Mouse (Mus musculus): ENCODE data around the gene Ogg1. TPM values are rescaled to one million over a fixed set of nuclear protein-coding genes. Genes with fewer than 3 reads are reported as not detected.
A peak's percentile ranks its signal among the peaks of the same experiment; 100 is the strongest.

Ogg1 gene
- polyA plus RNA-seq, 1 experiment, result 13.7 TPM

DNA sequence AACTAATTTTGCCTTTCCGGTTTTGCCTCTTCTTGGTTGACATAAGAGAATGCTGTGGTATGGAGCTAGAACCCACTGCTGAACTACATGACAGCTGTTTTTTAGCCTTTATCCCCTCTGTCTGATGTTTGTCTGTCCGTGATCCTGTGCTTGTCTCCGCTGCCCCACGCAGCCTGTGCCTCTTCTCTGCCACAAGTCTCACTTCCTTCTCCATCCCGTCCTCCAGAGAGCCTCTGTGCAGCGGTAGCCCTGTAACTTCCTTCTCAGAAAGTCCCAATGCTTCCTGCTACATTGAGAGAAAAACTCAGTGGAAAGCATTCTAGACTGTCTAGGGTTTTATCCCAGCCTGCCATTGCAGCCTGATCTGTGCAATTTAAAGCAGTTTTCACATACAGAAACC, 52.5 kb downstream of the Ogg1 start:
- peak overlapping the region; percentile 84; the same call in 1 of the 2 replicates for H3K4me3 ChIP-seq (ENCODE audit: insufficient read depth, low read length)

DNA sequence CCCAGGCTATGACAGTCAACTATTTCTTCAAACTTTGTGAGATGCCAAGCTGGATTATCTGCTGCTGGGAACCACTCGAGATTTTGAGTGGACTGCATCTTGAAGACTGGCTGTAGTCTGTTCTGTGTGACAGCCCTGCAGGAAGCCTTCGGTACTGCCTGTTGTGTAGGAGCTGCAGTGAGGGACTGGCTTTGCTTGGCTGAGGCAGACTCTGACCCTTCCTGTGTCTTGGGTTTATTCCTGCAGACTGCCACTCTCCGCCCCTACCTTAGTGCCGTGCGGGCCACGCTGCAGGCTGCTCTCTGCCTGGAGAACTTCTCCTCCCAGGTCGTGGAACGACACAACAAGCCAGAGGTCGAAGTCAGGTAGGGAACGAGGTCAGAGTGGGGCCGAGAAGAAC, 53.7 kb downstream of the Ogg1 start:
- TF ChIP-seq CTCF (IDR thresholded peaks at IDR 0.05; ENCODE audit: extremely low read depth, insufficient read depth, low read length) (no peak), POLR2A (IDR thresholded peaks at IDR 0.05; ENCODE audit: extremely low read depth, insufficient read depth, low read length) (no peak)
- peaks cover 6% of the 10 kb centered on the region for H3K4me1 ChIP-seq (ENCODE audit: control insufficient read depth, insufficient read depth, low read length)
- H3K27ac ChIP-seq (ENCODE audit: insufficient read depth, low read length), result no peak overlapping the region
- no peak overlapping the region for H3K4me3 ChIP-seq (ENCODE audit: insufficient read depth, low read length)

More for the DNA sequence above, 52.5 kb downstream of the Ogg1 start:
- Histone ChIP-seq H3K4me1 (ENCODE audit: control insufficient read depth, insufficient read depth, low read length) (peaks cover 6% of the 10 kb centered on the region), H3K27ac (ENCODE audit: insufficient read depth, low read length) (no peak overlapping the region)
- no peak for TF ChIP-seq POLR2A (IDR thresholded peaks at IDR 0.05; ENCODE audit: extremely low read depth, insufficient read depth, low read length)
- TF ChIP-seq CTCF (IDR thresholded peaks at IDR 0.05; ENCODE audit: extremely low read depth, insufficient read depth, low read length), result no peak

DNA sequence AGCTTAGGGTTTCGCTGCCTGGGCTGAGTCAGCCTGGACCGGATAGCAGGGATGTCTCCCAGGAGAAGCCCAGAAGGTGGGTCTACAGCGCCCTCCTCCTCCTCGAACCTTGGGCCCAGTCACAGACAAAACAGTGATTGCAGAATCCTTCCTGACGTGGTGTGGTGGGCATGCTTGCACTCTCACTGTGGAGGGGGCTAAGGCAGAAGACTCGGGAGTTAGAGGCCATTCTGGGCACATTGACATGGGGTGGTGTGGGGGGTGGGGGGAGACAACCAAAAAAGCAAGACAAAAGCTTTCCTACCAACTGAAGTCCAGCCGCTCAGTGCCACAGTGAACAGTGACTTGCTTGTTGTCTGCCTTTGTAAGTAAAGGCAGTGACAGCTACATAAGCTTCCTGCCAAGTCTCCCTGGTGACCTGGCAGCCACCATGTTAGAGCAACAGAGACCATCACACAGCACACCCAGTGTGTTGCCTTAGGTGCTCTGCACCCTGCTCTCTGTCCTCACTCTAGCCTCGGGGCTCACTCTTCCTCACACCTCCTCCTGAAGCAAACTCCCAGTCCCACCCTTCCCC, 57.7 kb downstream of the Ogg1 start:
- H3K4me1 ChIP-seq (ENCODE audit: control insufficient read depth, insufficient read depth, low read length), result no peaks in the 10 kb centered on the region; the same call in 1 of the 2 replicates
- TF ChIP-seq CTCF (IDR thresholded peaks at IDR 0.05; ENCODE audit: extremely low read depth, insufficient read depth, low read length), result no peak
- no peak for TF ChIP-seq POLR2A (IDR thresholded peaks at IDR 0.05; ENCODE audit: extremely low read depth, insufficient read depth, low read length)
- no peak overlapping the region for H3K4me3 ChIP-seq (ENCODE audit: insufficient read depth, low read length)
- peak overlapping the region; percentile 50 for H3K27ac ChIP-seq (ENCODE audit: insufficient read depth, low read length)

Other genes starting within 250 kb of the Ogg1 start
- 53.2 and 56.8 TPM in 2 replicates for gene Setd5, start 249.6 kb upstream of the Ogg1 start, polyA plus RNA-seq (2012; rRNA removed)
- 58.6 and 61.5 TPM in 2 replicates for gene Lhfpl4, start 131.6 kb upstream of the Ogg1 start, polyA plus RNA-seq (2012; rRNA removed)
- gene Mtmr14, start 89.1 kb upstream of the Ogg1 start, polyA plus RNA-seq (2012; rRNA removed), result 22.0 and 23.2 TPM in 2 replicates
- 136 and 163 TPM in 2 replicates for gene Cpne9, start 44.7 kb upstream of the Ogg1 start, polyA plus RNA-seq (2012; rRNA removed)
- gene Brpf1, start 19.8 kb upstream of the Ogg1 start, polyA plus RNA-seq (2012; rRNA removed), result 24.2 and 26.6 TPM in 2 replicates
- 119 and 123 TPM in 2 replicates for gene Camk1, start 17.0 kb downstream of the Ogg1 start, polyA plus RNA-seq (2012; rRNA removed)
- 57.1 and 57.3 TPM in 2 replicates for gene Tada3, start 50.9 kb downstream of the Ogg1 start, polyA plus RNA-seq (2012; rRNA removed)
- 156 and 177 TPM in 2 replicates for gene Arpc4, start 51.1 kb downstream of the Ogg1 start, polyA plus RNA-seq (2012; rRNA removed)
- 22.4 and 26.0 TPM in 2 replicates for gene Ttll3, start 62.3 kb downstream of the Ogg1 start, polyA plus RNA-seq (2012; rRNA removed)
- gene Rpusd3, start 92.4 kb downstream of the Ogg1 start, polyA plus RNA-seq (2012; rRNA removed), result 37.0 and 38.6 TPM in 2 replicates
- not detected in 2 replicates for gene Cidec, start 108.8 kb downstream of the Ogg1 start, polyA plus RNA-seq (2012; rRNA removed)
- gene Jagn1, start 115.6 kb downstream of the Ogg1 start, polyA plus RNA-seq (2012; rRNA removed), result 51.8 and 54.0 TPM in 2 replicates
- 0.42 and 0.75 TPM in 2 replicates for gene Il17re, start 131.5 kb downstream of the Ogg1 start, polyA plus RNA-seq (2012; rRNA removed)
- 6.9 and 7.3 TPM in 2 replicates for gene Il17rc, start 144.5 kb downstream of the Ogg1 start, polyA plus RNA-seq (2012; rRNA removed)
- 60.2 and 62.8 TPM in 2 replicates for gene Creld1, start 156.3 kb downstream of the Ogg1 start, polyA plus RNA-seq (2012; rRNA removed)
- gene Prrt3, start 175.0 kb downstream of the Ogg1 start, polyA plus RNA-seq (2012; rRNA removed), result 46.2 and 46.3 TPM in 2 replicates
- gene Emc3, start 204.7 kb downstream of the Ogg1 start, polyA plus RNA-seq (2012; rRNA removed), result 90.0 and 95.2 TPM in 2 replicates
- gene Fancd2, start 204.7 kb downstream of the Ogg1 start, polyA plus RNA-seq (2012; rRNA removed), result 4.2 and 4.3 TPM in 2 replicates